Mouse (Mus musculus) left cerebral cortex, postnatal 14 days (tissue): ENCODE data around the gene Stpg1. TPM values are rescaled to one million over a fixed set of nuclear protein-coding genes. Genes with fewer than 3 reads are reported as not detected.

ENCODE experiments used
- DNase-seq, 2 experiments: peaks; one replicate each; pipeline ENCODE4 v3.0.0; 2021 to 2022; ENCODE audit warnings: low spot score in 2 of 2, mixed read lengths in 1 of 2
- intact Hi-C: fragments of 180-260 bp; cut with DNase I; formaldehyde crosslinking; loops from one replicate; pipeline ENCODE4 v1.15.1; 2025
- long read RNA-seq, 2 experiments: library from polyadenylated mRNA; stranded (forward); transcript quantifications; one replicate each; pipeline ENCODE4 v2.0.0; 2021
- total RNA-seq, 2 experiments: library from RNA; stranded (reverse); gene quantifications; 2 replicates each; pipeline ENCODE4 v1.2.3; 2021

Gene Stpg1
- total RNA-seq: 1 to 10 TPM in 1 of 2 experiments, under 1 TPM in 1; 0.81 to 1.1 TPM
- long read RNA-seq, experiment 1: 0 reads
- long read RNA-seq, experiment 2, partial matches to known transcripts: 1 of 1 reads
- long read RNA-seq, experiment 2, other reads (novel, unspliced or antisense): 0 of 1 reads

DNA sequence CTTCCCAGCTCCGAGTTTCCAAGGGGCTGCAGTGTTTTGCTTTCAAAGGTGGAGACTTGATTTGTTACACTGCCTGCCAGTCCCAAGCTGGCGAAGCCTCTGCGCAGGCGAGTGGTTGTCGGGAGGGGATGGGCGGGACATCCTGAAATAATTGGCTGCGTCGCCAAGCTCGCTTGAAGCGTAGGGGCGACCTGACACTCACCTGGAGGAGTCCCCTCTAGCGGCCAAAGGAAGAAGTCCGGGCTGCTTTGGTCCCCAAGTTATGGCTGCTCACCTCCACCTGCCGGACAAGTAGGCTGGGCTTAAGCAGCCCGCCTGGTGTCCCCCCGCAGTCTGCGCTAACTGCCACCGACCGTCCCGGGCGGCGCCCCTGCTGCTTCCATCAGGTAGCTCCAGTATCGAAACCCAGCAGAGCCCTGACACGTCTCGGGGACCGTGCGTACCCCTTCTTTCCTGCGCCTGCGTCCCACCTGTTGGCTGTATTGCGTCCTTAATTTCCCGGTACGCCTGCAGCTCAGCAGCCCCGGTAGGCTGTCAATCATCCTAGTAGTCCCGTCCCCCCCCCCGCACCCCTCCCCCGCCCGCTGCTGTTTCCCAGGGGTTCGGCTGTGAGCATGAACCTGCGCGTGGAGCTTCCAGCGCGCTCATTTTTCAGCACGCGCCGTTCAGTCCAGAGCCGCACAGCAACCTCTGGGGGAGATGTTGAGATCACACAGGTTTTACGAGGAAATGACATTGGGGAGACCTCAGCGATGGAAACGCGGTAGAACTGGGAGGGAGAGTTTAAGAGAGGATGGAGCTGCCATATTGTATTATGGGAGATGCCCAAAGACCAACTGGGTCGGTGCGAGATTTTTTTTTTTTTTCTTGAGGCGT is at the start of gene Stpg1, which contains the start of gene Nipal3:
Stpg1 (plus strand) TSS at position 270 of the 876 bp plus-strand sequence.
Nipal3 (minus strand) TSS at position 518 of the 876 bp plus-strand sequence.
- DNase-seq: peak; percentile 87 to 91
- intact Hi-C loops: loop anchor here (10.0 kb wide), 1 partner anchor 140 kb away; the partner anchor contains the start of gene Srrm1

DNA sequence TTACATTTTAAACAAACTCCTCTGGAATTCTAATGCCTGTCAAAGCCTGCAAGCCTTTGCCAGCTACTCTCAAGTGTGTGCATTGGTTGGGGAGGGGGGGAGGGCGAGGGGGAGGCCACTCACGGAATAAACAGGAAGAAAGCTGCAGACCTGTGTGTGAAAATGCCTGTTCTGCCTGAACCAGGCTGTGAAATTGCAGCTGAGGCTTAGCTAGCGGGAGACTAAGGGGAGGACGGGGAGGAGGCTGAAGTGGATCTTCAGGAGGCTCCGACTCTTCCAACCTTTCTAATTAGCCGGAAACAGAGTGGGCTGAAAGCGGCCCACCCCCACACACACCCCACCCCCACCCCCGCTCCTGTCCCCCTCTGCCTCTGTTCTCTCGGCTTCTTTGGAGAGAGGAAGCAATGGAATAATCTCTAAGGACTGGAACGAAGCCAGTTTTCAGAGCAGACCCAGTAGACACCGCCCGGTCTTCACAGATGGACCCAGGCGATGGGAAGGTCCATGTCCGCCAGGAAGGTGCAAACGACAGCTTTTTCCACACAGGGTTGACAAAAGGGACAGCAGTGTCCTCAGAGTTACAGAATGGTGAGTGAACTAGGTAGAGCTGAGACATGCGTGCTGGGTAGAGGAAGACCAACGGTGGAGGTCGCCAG is 43.1 kb upstream of the Stpg1 start:
- DNase-seq: no peak
- intact Hi-C loops: no loop called here

DNA sequence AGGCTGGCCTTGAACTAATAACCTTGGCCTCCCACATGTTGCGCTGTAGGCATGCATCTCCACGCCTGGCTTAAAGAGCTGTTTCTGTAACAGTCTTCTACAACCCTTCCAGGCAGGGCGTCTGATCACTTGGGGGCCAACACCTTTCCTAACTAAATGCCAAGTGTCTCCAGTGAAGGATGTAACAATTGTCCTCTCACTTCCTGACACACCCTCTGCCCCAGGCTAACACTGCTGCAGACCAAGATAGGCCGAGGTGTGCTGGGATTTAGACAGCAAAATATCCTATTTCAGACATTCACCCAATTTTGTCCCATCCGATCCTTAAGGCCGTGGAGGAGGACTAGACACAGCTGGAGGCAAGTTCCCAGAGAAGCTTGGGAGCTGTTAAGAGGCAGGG is 41.4 kb upstream of the Stpg1 start:
- intact Hi-C loops: no loop called here

DNA sequence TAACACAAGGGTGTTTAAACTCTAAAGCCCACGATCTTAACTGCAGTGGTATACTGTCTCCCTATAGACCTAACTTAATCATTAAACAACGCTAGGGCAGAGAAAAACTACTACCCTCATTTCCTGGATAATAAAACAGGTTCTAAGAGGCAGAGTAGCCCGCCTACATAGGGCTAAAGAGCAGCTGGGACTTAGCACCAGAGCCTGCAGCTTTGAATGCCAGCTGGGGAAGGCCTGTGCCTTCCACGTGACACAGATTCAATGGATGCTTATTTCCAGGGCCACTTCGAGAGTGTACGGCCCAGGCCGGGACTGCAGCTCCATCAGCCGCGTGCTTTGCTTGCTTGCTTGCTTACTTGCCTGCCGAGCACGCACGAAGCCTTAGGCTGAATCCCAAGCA is 41.0 kb upstream of the Stpg1 start:
- DNase-seq: no peak
- intact Hi-C loops: no loop called here

More for the DNA sequence above, 41.4 kb upstream of the Stpg1 start:
- no peak for DNase-seq

DNA sequence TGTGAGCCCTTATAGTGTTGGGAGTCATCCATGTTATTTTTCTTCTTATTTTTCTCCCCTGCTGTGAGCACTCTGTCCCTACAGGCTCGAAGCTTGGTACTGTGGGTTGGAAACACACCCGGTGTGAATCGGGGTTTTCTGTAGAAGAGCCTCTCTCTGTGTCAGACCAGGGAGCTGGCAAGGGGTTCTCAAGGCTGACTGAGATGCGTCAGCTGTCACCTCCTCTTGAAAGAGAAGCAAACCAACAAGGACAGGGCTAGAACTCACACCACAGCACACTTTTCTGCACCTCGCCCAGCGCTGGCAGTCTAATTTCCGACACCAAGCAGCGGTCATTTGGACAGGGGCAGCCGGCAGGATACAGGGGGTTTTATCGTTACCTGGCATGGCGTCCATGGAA is 31.2 kb upstream of the Stpg1 start:
- intact Hi-C loops: no loop called here

DNA sequence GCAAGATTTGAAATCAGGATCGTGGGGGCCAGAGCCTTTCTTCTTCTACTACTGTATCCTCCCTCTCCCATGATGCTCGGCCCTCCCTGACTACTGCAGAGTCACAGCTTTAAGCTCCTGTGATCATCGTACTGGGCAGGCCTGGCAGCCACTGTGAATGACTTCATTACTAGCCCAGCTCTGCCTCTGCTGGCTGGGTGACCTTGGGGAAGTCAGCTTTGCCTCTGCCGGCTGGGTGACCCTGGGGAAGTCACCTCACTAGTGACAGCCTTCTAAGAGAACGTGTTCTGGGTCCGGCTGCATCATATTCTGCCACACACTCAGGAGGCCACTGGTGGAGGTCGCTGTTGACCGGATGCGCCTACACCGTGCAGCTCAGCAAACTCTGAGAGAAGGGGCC is 16.7 kb upstream of the Stpg1 start:
- DNase-seq: no peak
- intact Hi-C loops: no loop called here

More for the DNA sequence above, 31.2 kb upstream of the Stpg1 start:
- DNase-seq: no peak

DNA sequence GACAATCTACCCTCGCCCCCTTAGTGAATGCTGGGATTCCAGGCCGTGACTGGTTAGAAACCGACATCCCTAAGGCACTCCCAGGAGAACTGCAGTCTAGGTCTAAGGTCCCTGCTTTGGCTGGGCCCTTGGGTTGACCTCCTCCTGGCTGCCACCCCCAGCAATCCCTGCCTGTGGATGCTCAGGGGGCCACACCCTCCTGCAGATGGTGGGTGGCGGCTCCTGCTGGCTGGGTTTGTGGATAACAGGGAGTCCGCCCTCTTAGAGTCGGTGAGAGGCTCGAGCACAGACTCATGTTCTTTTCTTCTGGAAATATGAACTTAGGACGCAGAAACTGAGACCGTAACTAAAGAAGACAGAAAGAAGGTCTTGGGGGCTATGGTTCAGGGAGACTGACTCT is 14.2 kb upstream of the Stpg1 start:
- DNase-seq: no peak

DNA sequence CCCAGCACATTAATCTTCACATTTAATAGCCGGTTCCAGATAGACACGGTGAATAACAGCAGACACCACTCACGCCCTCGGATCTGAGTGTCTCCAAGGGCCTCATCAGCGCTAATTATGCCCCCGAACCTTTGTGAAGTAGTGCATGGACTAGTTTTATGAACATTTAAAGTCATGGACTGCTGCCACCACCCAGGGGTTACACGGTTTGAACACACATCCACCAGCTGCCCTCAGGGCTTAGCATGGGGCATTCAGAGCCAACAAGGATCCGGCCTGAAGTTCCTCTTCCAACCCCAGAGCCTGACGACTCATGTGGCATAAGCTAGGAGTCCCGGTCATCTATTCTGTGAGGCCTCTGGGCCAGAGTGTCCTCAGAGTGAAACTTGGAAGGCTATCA is 9.5 kb upstream of the Stpg1 start:
- intact Hi-C loops: no loop called here
- DNase-seq: no peak

More for the DNA sequence above, 14.2 kb upstream of the Stpg1 start:
- intact Hi-C loops: no loop called here

DNA sequence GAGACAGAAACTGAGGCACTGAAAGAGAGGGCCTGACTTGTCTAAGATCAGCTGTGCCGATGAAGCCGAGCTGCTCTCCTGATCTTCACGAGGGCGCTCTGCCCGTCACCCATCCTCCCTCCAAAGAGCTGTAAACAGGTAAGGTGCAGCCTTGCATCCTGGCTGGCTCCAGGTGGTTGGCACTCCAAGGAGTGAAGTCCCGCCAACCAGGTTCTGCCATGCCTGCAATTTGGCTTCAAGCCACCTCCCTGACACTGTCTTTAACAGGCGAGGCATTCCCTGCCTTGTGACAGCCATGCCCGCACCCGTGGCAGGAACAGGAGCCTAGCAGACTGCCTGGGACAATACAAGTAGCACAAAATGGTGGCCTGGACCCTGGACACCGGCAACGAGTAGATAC is 8.2 kb upstream of the Stpg1 start:
- no peak for DNase-seq
- intact Hi-C loops: no loop called here

DNA sequence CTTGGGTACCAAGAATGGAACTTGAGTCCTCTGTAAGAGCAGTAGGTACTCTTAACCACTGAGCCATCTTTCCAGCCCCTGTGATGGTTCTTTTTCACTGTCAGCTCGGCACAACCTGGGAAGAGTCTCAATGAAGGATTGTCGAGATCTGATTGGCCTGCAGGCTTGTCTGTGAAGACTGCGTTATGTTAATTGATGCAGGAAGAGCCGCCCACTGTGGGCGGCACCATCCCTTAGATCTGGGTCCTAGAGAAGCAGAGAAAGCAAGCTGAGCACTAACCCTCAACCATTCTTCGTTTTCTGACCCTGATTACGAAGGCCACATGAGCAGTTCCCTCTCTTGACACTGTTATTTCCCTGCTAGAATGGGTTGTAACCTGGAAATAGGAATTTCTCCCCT is 5.3 kb upstream of the Stpg1 start:
- intact Hi-C loops: no loop called here
- no peak for DNase-seq

DNA sequence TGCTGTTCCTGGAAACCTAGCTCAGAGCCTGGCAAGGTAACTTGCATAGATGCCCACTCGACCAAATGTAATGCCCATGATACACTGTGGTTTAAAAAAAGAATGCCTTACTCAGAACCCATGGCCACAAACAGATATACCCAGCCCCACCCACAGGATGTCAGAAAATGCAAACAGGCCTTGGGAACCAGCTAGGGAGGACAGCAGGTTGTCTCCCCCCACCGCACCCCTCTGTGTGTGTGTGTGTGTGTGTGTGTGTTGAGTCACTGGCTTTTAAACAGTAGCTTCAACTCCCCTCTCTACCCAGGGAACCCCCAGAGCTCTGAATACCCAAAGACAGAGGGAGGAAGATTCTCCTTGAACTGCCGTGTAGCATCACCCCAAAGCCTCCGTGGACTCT is 1.3 kb upstream of the Stpg1 start:
- DNase-seq: no peak
- intact Hi-C loops: loop anchor here (10.0 kb wide), 1 partner anchor 138 kb away; the partner anchor contains the start of gene Srrm1

DNA sequence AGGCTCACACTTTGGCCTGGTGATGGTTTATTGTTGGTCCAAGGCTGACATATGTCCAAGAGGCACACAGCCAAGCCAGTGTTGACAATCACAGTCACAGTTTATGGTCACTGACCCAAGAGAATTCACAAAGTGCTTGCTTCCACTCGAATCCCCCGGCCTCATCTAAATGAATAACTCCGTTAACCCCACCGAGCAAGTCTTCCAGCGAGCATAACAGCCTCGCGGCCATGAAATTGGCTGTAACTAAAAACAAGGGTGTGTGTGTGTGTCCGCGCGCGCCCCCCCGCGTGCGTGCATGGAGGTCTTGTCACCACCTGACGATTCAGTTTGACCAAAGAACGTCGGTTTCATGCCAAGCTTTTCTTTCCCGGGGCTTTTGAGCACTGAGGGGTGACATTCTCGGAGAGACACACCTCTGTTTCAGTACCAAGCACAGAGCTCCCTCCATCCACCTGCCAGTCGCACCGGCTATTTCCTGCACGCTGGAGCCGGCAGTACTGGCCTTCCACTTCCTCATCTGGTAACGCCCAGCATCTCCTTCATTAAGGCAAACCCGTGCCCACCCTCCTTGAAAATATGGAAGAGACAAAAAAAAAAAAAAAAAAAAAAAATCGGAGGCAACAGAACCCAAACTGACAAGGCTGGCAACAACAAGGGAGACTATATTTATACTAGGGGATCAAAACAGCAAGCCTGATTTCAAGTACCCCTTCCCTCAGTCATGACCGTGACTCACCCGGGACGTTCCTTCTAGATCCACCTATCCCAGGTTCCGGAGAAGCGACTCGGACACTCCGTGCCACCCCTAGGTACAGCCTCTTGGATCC is 684 bp upstream of the Stpg1 start:
- peak; percentile 41 to 52 for DNase-seq
- intact Hi-C loops: loop anchor here (10.0 kb wide), 1 partner anchor 139 kb away; the partner anchor contains the start of gene Srrm1

DNA sequence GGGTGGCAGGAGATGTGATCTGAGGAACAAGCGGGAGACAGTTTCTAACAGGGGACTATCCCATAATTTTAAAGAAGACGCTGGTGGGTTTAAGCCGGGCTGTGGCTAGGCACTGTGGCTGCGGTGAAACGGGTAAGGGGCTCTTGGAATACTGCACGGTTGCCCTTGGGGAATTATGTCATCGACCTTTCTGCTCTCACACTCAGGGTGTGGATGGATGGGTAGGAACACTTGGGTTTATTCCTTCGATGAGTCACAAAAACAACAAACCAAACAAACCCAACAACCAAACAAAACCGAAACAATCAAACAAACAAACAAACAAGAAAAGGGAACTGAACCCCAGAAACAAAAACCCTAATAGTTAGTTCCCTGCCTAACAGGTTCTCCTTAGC is 804 bp downstream of the Stpg1 start:
- intact Hi-C loops: loop anchor here (10.0 kb wide), 1 partner anchor 141 kb away; the partner anchor contains the start of gene Srrm1

DNA sequence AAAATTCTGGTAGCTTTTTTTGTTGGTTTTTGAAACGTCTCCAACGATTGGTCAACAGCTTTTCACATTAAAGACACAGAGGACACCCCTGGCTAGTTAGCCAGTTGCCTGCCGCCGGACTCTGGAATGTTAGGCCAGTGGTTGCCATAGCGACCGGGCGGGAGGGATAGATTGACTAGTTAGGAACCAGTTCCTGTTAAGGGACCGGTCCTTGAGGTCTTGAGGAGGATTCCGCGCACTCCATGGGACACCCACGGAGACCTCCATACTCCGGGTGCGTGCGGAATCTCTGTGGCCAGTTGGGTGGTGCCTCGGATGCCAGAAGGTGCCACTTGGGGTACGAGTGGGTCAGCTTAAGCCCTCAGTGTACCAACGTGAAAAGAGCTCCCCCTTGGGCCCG is 1.2 kb downstream of the Stpg1 start:
- peak; percentile 33 to 46 for DNase-seq
- intact Hi-C loops: loop anchor here (10.0 kb wide), 1 partner anchor 141 kb away; the partner anchor contains the start of gene Srrm1

More for the DNA sequence above, 804 bp downstream of the Stpg1 start:
- DNase-seq: no peak

DNA sequence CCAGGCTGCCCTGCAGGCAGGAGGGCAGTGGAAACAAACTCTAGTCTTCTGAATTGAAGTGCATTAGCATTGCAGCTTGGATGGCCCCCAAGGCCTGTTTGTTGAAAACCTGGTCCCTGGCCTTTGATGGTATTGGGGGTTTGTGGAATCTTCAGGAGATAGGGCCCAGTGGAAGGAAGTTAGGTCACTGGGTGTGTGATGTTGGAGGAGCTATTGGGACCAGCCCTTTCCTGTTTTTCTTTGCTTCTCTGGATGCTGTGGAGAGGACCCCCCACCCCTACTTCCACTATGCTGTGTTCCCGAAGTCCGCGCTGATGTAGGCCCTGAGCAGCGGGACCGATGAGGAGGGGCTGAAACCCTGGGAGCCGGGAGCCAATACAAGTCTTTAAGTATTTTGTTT is 3.5 kb downstream of the Stpg1 start:
- no peak for DNase-seq
- intact Hi-C loops: loop anchor here (10.0 kb wide), 1 partner anchor 143 kb away; the partner anchor contains the start of gene Srrm1

DNA sequence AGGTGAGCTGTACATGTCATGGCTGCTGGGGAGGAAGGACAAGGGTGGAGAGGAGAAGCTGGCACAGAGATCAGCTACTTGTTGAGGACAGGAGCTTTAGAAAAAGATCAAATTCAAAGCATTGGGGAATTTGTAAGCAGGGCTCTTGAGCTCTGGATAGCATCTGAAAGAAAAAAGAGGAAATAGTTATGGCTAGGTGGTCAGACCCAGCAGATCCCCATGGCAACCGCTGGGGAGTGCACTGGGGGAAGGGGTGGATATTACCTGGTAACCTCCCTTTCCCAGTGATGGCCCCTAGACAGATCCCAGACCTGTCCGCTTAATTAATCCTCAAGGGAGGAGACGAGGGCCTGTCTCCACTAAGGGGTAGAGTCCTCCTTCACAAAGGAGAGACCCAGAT is 5.2 kb downstream of the Stpg1 start:
- no peak for DNase-seq
- intact Hi-C loops: loop anchor here (10.0 kb wide), 1 partner anchor 145 kb away; the partner anchor contains the start of gene Srrm1

DNA sequence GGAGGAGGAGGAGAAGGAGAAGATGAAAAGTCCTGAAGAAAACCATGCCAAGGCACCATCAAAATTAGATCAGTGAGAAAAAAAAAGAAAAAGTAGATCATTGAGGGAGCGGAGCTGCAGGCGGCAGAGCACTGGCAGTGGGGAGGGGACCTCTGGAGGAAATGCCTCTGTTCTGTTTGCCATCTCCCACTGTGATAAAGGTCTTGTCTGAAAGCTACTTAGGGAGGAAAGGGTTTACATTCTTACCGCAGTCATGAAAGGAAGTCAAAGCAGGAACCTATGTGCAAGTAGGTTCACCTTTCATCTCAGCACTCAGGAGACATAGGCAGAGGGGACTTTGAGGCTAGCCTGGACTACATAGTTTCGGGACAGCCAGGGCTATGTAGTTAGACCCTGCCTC is 7.0 kb downstream of the Stpg1 start:
- DNase-seq: no peak
- intact Hi-C loops: no loop called here

DNA sequence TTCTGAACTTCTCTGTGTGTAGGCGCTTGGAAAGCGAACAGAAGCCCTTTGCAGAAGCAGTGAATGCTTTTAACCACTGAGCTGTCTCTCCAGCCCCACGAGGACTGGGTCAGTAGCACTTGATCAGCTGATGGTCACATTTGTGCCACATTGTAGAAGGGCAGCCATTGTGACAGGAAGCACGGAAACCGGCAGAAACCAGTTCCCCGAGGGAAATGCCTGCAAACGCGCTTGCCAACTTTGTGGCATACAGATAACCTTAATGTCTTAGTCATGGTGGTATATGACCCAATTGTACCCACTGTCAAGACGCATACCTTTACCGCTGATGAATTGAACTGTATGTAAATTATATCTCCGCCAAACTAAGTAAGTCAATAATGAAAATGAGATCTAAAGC is 11.2 kb downstream of the Stpg1 start:
- DNase-seq: peak in 1 of 2 experiments; percentile 23
- intact Hi-C loops: no loop called here
